Mouse (Mus musculus) MEL (cell line): ENCODE measurements at regions not wholly inside any gene's neighbourhood (a gene's known extent, or its start where the extent isn't known, plus 50 kb on each side); places are given as distances from the start of the nearest gene placed in this dataset.

Experiments
- DNase-seq: peaks from one replicate; pipeline ENCODE4 v3.0.0; 2011; ENCODE audit warnings: low read depth, low spot score
- H3K27ac ChIP-seq: 2 replicates; pipeline ENCODE4 v1.5.1; 2012; ENCODE audit warnings: low read depth, mild to moderate bottlenecking, control low read depth, low read length, moderate library complexity; ENCODE audit not compliant: control insufficient read depth
- H3K27me3 ChIP-seq, 2 experiments: fragments of 150-350 bp in 1 of 2; sonication (generic) in 1 of 2; 2 replicates each; pipeline ENCODE4 v1.6.1; 2012; ENCODE audit warnings: low read length in 2 of 2, mild to moderate bottlenecking in 2 of 2, improper control_type of control experiment in 1 of 2, moderate library complexity in 1 of 2; ENCODE audit not compliant: insufficient read depth in 2 of 2, control insufficient read depth in 1 of 2
- H3K36me3 ChIP-seq, 2 experiments: 2 replicates each; pipeline ENCODE4 v1.6.1; 2012 to 2014; ENCODE audit warnings: low read length in 2 of 2, improper control_type of control experiment in 1 of 2, inconsistent platforms in 1 of 2, mild to moderate bottlenecking in 1 of 2; ENCODE audit not compliant: insufficient read depth in 2 of 2, control insufficient read depth in 1 of 2
- H3K4me1 ChIP-seq, 2 experiments: fragments of 150-350 bp in 1 of 2; sonication (generic) in 1 of 2; 2 replicates each; pipeline ENCODE4 v1.6.1; 2012; ENCODE audit warnings: low read length in 2 of 2, improper control_type of control experiment in 1 of 2, mild to moderate bottlenecking in 1 of 2; ENCODE audit not compliant: insufficient read depth in 2 of 2, control insufficient read depth in 1 of 2
- H3K4me3 ChIP-seq, 2 experiments: fragments of 150-350 bp in 1 of 2; sonication (generic) in 1 of 2; 2 replicates each; pipeline ENCODE4 v1.5.1; 2012; ENCODE audit warnings: low read depth in 2 of 2, low read length in 2 of 2, mild to moderate bottlenecking in 2 of 2, moderate library complexity in 2 of 2, control low read depth in 1 of 2, improper control_type of control experiment in 1 of 2; ENCODE audit not compliant: control insufficient read depth in 1 of 2, insufficient read depth in 1 of 2
- H3K79me2 ChIP-seq: 2 replicates; pipeline ENCODE4 v1.6.1; 2012; ENCODE audit warnings: mild to moderate bottlenecking, low read length, moderate library complexity; ENCODE audit not compliant: control insufficient read depth, poor library complexity, insufficient read depth
- H3K9ac ChIP-seq: 2 replicates; pipeline ENCODE4 v1.6.1; 2012; ENCODE audit warnings: low read depth, mild to moderate bottlenecking, control low read depth, low read length, moderate library complexity; ENCODE audit not compliant: control insufficient read depth, poor library complexity, severe bottlenecking
- H3K9me3 ChIP-seq: fragments of 150-350 bp; sonication (generic); replicated peaks from 2 replicates; pipeline ENCODE4 v1.6.1; 2012; ENCODE audit warnings: mild to moderate bottlenecking, low read length, improper control_type of control experiment, moderate library complexity; ENCODE audit not compliant: insufficient read depth
- CHD2 ChIP-seq: IDR thresholded peaks from 2 replicates; pipeline ENCODE4 v1.6.1; 2011; ENCODE audit warnings: low read length, improper control_type of control experiment
- ETS1 ChIP-seq: IDR thresholded peaks from 2 replicates; pipeline ENCODE4 v1.6.1; 2012; ENCODE audit warnings: low read depth, mild to moderate bottlenecking, inconsistent platforms, low read length, improper control_type of control experiment, moderate library complexity
- GABPA ChIP-seq: IDR thresholded peaks from 2 replicates; pipeline ENCODE4 v1.6.1; 2012; ENCODE audit warnings: low read depth, mild to moderate bottlenecking, inconsistent platforms, low read length, improper control_type of control experiment, moderate library complexity
- GATA1 ChIP-seq: IDR thresholded peaks from 2 replicates; pipeline ENCODE4 v1.6.1; 2011; ENCODE audit warnings: low read depth, low read length, improper control_type of control experiment
- HCFC1 ChIP-seq: IDR thresholded peaks from 2 replicates; pipeline ENCODE4 v1.6.1; 2012; ENCODE audit warnings: low read depth, mild to moderate bottlenecking, inconsistent platforms, low read length, improper control_type of control experiment, moderate library complexity
- KAT2A ChIP-seq: conservative IDR thresholded peaks from 2 replicates; pipeline ENCODE4 v1.6.1; 2012; ENCODE audit warnings: low read depth, low read length, improper control_type of control experiment, inconsistent platforms
- MAFK ChIP-seq: IDR thresholded peaks from 2 replicates; pipeline ENCODE4 v1.6.1; 2011; ENCODE audit warnings: low read depth, mild to moderate bottlenecking, low read length, improper control_type of control experiment, borderline replicate concordance
- MAZ ChIP-seq: IDR thresholded peaks from 2 replicates; pipeline ENCODE4 v1.6.1; 2012; ENCODE audit warnings: low read depth, mild to moderate bottlenecking, inconsistent platforms, low read length, improper control_type of control experiment
- MXI1 ChIP-seq: IDR thresholded peaks from 2 replicates; pipeline ENCODE4 v1.6.1; 2011; ENCODE audit warnings: mild to moderate bottlenecking, low read depth, low read length, improper control_type of control experiment
- MYB ChIP-seq: IDR thresholded peaks from 2 replicates; pipeline ENCODE4 v1.6.1; 2011; ENCODE audit warnings: mild to moderate bottlenecking, low read depth, low read length, improper control_type of control experiment
- MYC ChIP-seq: IDR thresholded peaks from 2 replicates; pipeline ENCODE4 v1.6.1; 2011; ENCODE audit warnings: low read depth, mild to moderate bottlenecking, low read length, improper control_type of control experiment, moderate library complexity
- NELFE ChIP-seq: IDR thresholded peaks from 2 replicates; pipeline ENCODE4 v1.6.1; 2011; ENCODE audit warnings: low read depth, low read length, improper control_type of control experiment
- POLR2AphosphoS2 ChIP-seq: IDR thresholded peaks from 2 replicates; pipeline ENCODE4 v1.6.1; 2011; ENCODE audit warnings: low read length, improper control_type of control experiment
- POLR2AphosphoS5 ChIP-seq: IDR thresholded peaks from 2 replicates; pipeline ENCODE4 v1.6.1; 2012; ENCODE audit warnings: low read depth, borderline replicate concordance, mild to moderate bottlenecking, inconsistent platforms, low read length, moderate library complexity, mixed read lengths
- RAD21 ChIP-seq: IDR thresholded peaks from 2 replicates; pipeline ENCODE4 v1.6.1; 2011; ENCODE audit warnings: mild to moderate bottlenecking, low read depth, low read length, improper control_type of control experiment
- SIN3A ChIP-seq: IDR thresholded peaks from 2 replicates; pipeline ENCODE4 v1.6.1; 2012; ENCODE audit warnings: low read length, improper control_type of control experiment, inconsistent platforms
- TBP ChIP-seq: IDR thresholded peaks from 2 replicates; pipeline ENCODE4 v1.8.0; 2011; ENCODE audit warnings: low read depth, low read length, improper control_type of control experiment
- TCF12 ChIP-seq: IDR thresholded peaks from 2 replicates; pipeline ENCODE4 v1.6.1; 2014; ENCODE audit warnings: low read depth, mild to moderate bottlenecking, inconsistent platforms, low read length, improper control_type of control experiment, moderate library complexity
- USF1 ChIP-seq: IDR thresholded peaks from 2 replicates; pipeline ENCODE4 v1.6.1; 2014; ENCODE audit warnings: low read depth, mild to moderate bottlenecking, inconsistent platforms, low read length, improper control_type of control experiment, moderate library complexity
- ZMIZ1 ChIP-seq: IDR thresholded peaks from 2 replicates; pipeline ENCODE4 v1.6.1; 2012; ENCODE audit warnings: low read depth, mild to moderate bottlenecking, inconsistent platforms, low read length, improper control_type of control experiment, moderate library complexity

DNA sequence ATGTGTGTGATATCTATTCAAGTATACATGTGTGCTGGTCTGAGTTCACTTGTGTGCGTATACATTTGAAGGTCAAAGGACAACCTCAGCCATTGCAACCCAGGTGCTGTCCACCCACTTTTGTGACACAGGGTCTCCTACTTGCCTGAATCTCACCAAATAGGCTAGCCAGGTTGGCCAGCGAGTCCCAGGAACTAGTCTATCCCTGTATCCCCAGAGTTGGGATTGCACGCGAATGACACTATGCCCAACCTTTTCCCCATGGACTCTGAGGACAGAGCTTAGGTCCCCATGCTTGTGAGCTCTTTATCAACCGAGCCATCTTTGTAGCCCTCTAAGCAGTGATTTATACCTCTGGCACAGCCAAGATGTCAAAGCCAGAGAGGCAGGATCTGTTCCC is 62.6 kb downstream of the Sik1 start:
- Histone ChIP-seq H3K4me1 (no peaks in the 10 kb centered on the region), H3K36me3 (no peaks in the 10 kb centered on the region), H3K27ac (no peak overlapping the region), H3K9ac (no peak overlapping the region), H3K79me2 (no peaks in the 10 kb centered on the region), H3K27me3 (0 out of 4 replicates have a peak, but pooled peaks cover 0 to 1% of the 10 kb centered on the region in 2 experiments), H3K4me3 (no peak overlapping the region), H3K9me3 (no peaks in the 10 kb centered on the region)
- DNase-seq, result no peak
- TF ChIP-seq ZMIZ1 (no peak), MYB (no peak), USF1 (no peak), GABPA (no peak), MXI1 (no peak), POLR2AphosphoS2 (no peak), NELFE (no peak), POLR2AphosphoS5 (no peak), SIN3A (no peak), HCFC1 (no peak), MAZ (no peak), ETS1 (no peak), RAD21 (no peak)

DNA sequence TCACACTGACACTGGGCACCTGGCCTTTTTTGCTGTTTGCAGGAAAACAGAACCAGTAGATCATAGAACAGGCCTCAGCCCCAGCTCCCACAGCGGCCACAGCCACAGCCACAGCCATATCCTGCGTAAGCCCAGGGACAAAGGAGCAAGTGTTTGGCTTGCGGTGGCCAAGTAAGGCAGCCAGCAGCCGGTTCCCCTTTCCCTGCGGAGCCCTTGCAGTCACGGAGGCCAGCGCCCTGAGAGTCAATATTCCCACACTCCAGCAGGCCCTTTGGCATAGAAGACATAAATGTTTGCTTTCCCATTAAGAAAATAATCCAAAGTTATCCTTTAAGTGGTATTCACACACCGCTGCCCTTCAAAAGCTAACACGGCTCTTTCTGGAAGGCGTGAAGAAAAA is 62.1 kb downstream of the Sik1 start:
- Histone ChIP-seq H3K27me3 (0 out of 4 replicates have a peak, but pooled peaks cover 0 to 1% of the 10 kb centered on the region in 2 experiments), H3K9ac (no peak overlapping the region), H3K4me3 (no peak overlapping the region), H3K79me2 (no peaks in the 10 kb centered on the region), H3K9me3 (no peaks in the 10 kb centered on the region), H3K36me3 (no peaks in the 10 kb centered on the region), H3K27ac (no peak overlapping the region), H3K4me1 (no peaks in the 10 kb centered on the region)
- no peak for TF ChIP-seq RAD21
- DNase-seq, result no peak

DNA sequence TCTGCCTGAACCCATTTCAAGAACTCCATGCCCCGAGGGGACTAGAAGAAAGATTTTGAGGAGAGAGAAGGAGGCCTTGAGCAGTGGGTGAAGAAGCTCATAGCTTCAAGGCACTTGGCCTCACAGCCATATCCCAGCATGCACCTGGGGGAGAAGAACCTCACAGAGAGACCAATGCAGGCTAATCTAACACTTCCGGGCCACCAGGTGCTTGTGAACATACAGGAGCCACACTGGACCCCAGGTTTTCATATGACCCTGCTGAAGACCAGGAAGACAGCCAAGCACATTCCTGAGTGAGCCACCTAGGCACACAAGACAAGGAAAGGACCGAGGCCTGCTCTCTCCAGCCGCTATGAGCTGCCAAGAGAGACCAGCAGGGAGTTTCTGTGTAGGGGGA is 61.6 kb downstream of the Sik1 start:
- Histone ChIP-seq H3K9me3 (no peaks in the 10 kb centered on the region), H3K36me3 (no peaks in the 10 kb centered on the region), H3K4me1 (no peaks in the 10 kb centered on the region), H3K27me3 (0 out of 4 replicates have a peak, but pooled peaks cover 0 to 1% of the 10 kb centered on the region in 2 experiments), H3K27ac (no peak overlapping the region), H3K9ac (no peak overlapping the region), H3K79me2 (no peaks in the 10 kb centered on the region), H3K4me3 (no peak overlapping the region)
- TF ChIP-seq KAT2A (no peak), TBP (no peak), MAFK (no peak), RAD21 (no peak), GATA1 (no peak), SIN3A (no peak), MYC (no peak), CHD2 (no peak), TCF12 (no peak)
- no peak for DNase-seq
